Mouse (Mus musculus) ovary, postnatal 10 days (tissue): ENCODE measurements around the gene Pxdn.

ENCODE experiments used
- DNase-seq: peaks from one replicate; pipeline ENCODE4 v3.0.0; 2022; ENCODE audit warnings: low spot score

The Pxdn gene

GRCm38 (mm10) chr12:30023491-30023890 lies 86.1 kb downstream of the Pxdn start:
- DNase-seq, result no peak

GRCm38 (mm10) chr12:30024264-30024825 lies 86.9 kb downstream of the Pxdn start:
- no peak for DNase-seq

- no peak for DNase-seq
These were observed 90.4 kb downstream of the Pxdn start for GRCm38 (mm10) chr12:30027721-30028340.

DNA sequence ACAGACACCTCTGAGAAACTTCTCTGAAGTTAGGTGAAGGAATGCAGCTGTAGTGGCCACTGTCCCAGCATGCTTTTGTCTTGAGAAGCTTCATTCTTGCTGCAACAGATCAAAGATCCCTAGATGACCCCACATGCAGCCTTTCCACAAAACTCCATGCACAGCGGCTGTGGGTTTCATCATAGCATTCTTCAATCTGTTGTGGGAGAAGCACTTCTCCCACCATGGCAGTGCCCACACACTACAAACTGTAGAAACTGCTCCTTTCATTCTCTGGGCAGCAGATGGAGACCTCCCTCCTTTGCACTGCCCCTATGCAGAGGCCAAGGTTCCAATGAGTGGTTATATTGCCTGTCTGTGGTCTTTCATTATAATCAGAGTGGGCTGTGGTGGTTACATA lies 91.7 kb downstream of the Pxdn start:
- no peak for DNase-seq

DNA sequence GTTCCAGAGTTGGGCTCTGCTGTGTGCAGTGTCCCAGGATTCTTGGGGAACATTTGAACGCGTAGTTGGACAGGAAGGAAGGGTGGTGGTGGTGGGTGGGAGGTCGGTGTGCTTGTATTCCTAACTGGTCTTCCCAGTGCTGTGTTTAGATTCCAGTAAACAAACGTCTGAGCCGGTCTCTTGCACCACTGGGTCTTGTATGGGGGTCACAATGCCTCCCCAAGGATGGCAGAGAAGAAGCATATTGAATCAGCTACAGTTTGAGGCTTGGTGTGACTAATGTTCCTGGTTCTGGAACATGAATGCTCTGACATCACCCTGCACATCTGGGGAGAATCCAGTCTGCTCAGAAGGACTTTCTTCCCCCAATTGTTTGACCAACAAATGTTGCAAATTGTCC lies 93.2 kb downstream of the Pxdn start:
- no peak for DNase-seq

DNA sequence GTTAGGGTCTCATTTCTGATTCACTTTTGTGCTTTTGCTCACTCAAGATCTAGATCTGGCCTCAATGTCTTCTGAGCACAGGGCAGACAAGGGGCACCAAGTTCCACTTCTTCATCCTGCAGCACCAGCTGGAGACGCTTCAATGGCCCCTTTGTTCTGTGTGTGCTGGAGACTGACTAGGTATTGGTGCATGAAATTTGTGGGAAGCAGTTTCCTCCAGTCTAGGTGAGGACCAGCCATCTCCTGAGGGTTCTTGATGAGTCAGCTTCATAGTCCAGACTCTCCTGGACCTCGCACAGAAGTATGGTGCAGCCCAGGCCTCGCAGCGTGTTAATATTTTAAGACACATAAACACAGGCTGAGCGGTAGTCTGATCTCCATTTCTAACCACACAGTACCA lies 97.3 kb downstream of the Pxdn start:
- DNase-seq, result no peak

GRCm38 (mm10) chr12:30035406-30035805 lies 98.0 kb downstream of the Pxdn start:
- DNase-seq, result no peak

GRCm38 (mm10) chr12:30035841-30036568 lies 98.6 kb downstream of the Pxdn start:
- no peak for DNase-seq

DNA sequence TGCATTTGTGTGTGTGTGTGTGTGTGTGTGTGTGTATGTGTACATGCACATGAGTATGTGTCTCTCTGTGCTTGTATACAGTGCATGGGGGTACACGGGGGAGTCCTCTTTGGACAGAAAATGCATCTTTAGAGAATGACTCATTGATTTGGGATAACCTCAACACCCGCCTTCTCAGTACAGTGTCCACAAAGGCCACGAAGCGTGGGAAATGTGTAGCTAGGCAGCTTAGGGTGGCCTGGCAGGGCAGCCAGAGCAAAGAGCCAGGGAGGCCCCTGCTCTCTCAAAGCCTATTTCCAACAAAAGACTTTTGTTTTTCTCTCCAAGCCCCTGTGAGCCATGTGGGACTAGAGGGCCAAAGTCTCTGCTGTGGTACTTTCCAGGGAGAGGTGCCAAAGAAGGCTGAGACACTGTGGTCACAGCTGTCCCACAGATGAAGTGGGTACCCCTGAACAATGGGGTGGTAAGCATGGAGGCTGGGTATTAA lies 99.2 kb downstream of the Pxdn start:
- no peak for DNase-seq

GRCm38 (mm10) chr12:30039565-30039964 lies 102.2 kb downstream of the Pxdn start:
- no peak for DNase-seq

- DNase-seq, result no peak
These were observed 102.7 kb downstream of the Pxdn start for GRCm38 (mm10) chr12:30040150-30040549.

- DNase-seq, result no peak
These were observed 111.4 kb downstream of the Pxdn start for GRCm38 (mm10) chr12:30048848-30049247.

DNA sequence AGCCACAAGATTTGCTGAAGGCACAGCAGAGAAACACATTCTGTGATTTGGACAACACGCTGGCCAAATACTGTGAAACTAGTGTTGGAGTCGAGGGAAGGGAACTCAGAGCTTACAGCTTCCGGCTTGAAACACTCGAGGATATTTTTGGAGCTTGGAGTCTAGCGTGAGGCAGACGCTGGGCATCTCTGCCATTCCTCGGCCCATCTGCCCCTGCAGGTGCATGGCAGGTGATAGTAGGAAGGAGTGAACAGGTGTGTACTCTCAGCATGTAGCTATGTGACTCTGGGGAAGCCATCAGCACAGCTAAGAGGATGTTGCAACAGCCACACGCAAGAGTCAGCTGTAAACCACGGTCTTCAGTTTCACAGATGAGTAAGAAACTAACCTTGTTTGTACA lies 112.4 kb downstream of the Pxdn start:
- DNase-seq, result no peak

- no peak for DNase-seq
These were observed 112.8 kb downstream of the Pxdn start for GRCm38 (mm10) chr12:30050235-30050634.

DNA sequence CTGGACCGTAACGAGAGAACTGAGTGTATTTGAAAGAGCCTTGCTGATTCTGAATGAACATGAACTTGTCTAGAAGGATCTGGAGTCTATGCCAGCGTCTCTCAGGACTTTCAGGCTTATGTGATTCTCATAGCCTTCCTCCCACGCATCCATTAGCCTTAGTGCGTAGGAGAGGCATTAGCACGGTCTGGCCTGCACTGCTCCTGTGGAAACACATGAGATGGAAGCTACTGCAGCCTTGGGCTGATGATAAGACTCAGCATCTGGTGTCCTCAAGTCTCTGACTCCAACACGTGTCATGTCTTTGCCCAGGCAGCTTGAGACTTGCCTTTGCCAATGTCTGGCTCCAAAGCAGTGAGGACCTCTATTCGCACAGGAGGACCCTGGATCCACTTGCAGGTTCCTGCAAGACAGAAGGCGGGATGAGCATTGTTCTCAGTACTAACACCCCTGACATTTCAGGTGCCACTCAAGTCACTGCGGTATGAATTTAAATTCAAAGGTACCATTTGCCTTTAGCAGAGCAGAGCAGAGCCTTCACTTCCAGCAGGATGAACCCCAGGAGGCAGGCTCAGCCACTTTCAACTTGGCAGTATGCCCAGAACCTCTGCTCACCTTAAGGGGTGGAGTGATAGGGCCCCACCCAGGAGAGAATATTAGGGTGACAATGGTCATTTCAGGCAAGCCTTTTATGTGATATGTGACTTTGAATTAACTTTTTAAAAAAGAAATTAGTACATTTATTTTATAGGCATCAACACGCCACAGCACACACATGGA lies 117.5 kb downstream of the Pxdn start:
- DNase-seq, result no peak

GRCm38 (mm10) chr12:30058044-30058443 lies 120.6 kb downstream of the Pxdn start:
- no peak for DNase-seq

DNA sequence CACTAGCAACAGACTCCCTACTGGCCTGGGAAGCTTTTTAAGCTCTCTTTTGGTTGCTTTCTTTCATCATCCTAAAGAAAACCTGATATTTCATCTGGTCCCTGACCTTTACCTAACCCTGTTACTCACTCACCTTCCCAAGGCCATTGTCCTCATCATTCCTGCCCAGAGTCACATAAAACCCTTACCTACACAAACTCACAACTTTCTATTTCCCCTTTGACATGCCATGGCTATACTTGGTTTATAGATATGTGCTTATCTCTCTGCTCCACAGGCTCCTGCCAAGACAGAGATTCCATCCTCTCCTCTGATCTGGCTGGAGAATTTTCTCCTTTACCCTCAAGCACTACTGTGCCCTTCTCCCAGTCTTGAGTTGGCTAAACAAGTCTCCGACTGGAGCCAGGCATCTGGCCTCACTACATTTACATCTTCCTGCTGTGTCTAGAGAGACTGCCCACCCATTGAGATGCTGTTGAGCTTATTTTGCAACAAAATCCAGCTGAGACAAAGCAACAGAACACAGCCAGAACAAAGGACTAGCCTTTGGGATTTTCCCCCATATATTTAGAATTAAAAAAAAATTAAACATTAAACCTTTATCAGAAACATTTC lies 124.2 kb downstream of the Pxdn start:
- DNase-seq, result no peak

DNA sequence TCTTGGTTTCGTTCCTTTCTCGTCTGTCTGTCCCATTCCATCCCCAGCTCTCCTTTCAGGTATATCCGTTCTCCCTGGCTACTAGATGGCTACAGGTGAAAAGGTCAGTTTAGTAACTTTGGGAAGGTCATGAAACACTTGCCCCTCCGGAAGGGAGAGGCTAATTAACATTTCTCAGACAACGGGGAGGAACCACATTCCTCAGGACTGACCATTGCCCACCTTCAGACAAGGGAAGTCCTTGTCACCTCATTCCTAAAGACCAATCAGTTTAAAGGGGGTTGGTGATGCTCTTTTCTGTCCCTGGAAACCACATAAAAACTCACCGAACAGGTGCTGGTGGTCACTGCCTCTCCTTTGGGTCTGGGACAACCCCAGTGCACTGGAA lies 124.7 kb downstream of the Pxdn start:
- DNase-seq, result no peak
